Comparison of ENCODE assay signal across 19 mouse cellular contexts in genomic region chr5:3462897-3463757, GRCm38 (mm10).
DNase-seq lines count a peak whose midpoint lies in the region; ATAC-seq and TF ChIP-seq lines count a peak whose summit lies in the region.
"Had no signal": no experiment of that assay in that cellular context is flagged by ENCODE, and none has a peak within 500 bp of the region (broad histone marks: within the 10 kb centered on the region; RNA-seq: fewer than 3 reads in every experiment).

No protein-coding gene starts in this region.

- H3K4me1 ChIP-seq in kidney, adult 2 months (ENCODE audit: control insufficient read depth, insufficient read depth, low read length) = no peaks in the 10 kb centered on the region
- H3K4me1 ChIP-seq in limb, embryonic 10.5 days = peaks cover 47% of the 10 kb centered on the region
- H3K4me1 ChIP-seq in hindbrain, postnatal 0 days (ENCODE audit: insufficient read depth, low read length) = no peaks in the 10 kb centered on the region
- peaks cover 8% of the 10 kb centered on the region for H3K4me1 ChIP-seq in thymus, adult 2 months (replicated peaks; ENCODE audit: control insufficient read depth, insufficient read depth, low read length)
- H3K4me1 ChIP-seq: hindbrain, embryonic 12.5 days; neural tube, embryonic 13.5 days had no signal

- H3K9ac ChIP-seq in hindbrain, postnatal 0 days (replicated peaks; ENCODE audit: low read length) = no peak overlapping the region
- H3K9ac ChIP-seq: heart, embryonic 13.5 days; hindbrain, embryonic 12.5 days; neural tube, embryonic 13.5 days had no signal

- H3K4me2 ChIP-seq in hindbrain, postnatal 0 days (ENCODE audit: low read depth, low read length) = no peak overlapping the region
- H3K4me2 ChIP-seq: heart, embryonic 13.5 days; hindbrain, embryonic 12.5 days; neural tube, embryonic 13.5 days had no signal

- H3K36me3 ChIP-seq in kidney, adult 2 months (ENCODE audit: control insufficient read depth, insufficient read depth, low read length) = no peaks in the 10 kb centered on the region
- peaks cover 6% of the 10 kb centered on the region; the same call in 1 of the 2 replicates for H3K36me3 ChIP-seq in limb, embryonic 10.5 days
- H3K36me3 ChIP-seq in hindbrain, postnatal 0 days (ENCODE audit: insufficient read depth, low read length) = no peaks in the 10 kb centered on the region
- H3K36me3 ChIP-seq in thymus, adult 2 months (ENCODE audit: control insufficient read depth, insufficient read depth, low read length) = no peaks in the 10 kb centered on the region
- H3K36me3 ChIP-seq: heart, embryonic 13.5 days; hindbrain, embryonic 12.5 days; neural tube, embryonic 13.5 days had no signal

- no peaks in the 10 kb centered on the region for H3K9me3 ChIP-seq in limb, embryonic 10.5 days (replicated peaks)
- H3K9me3 ChIP-seq in hindbrain, postnatal 0 days (ENCODE audit: low read length) = no peaks in the 10 kb centered on the region
- H3K9me3 ChIP-seq: heart, embryonic 13.5 days; hindbrain, embryonic 12.5 days; neural tube, embryonic 13.5 days had no signal

- TF ChIP-seq CTCF in kidney, adult 2 months (conservative IDR thresholded peaks at IDR 0.05; ENCODE audit: insufficient read depth, insufficient read length, low read depth, low read length) = no peak
- TF ChIP-seq CTCF in hindbrain, postnatal 0 days (IDR thresholded peaks at IDR 0.05; ENCODE audit: low read depth) = no peak
- TF ChIP-seq CTCF in thymus, adult 2 months (IDR thresholded peaks at IDR 0.05; ENCODE audit: borderline replicate concordance, control insufficient read depth, extremely low read depth, insufficient read depth, low read length, poor library complexity) = no peak

- peak; percentile 23 for DNase-seq in kidney, adult 2 months
- no peak for DNase-seq in kidney, adult 11 months
- DNase-seq in induced T-regulatory cell, adult 2 months (ENCODE audit: low read depth) = peak; percentile 66
- peak; percentile 46 for DNase-seq in limb, embryonic 10.5 days (ENCODE audit: low spot score)
- DNase-seq in hindbrain, postnatal 0 days (ENCODE audit: low spot score) = no peak
- no peak for DNase-seq in thymus, adult 2 months
- DNase-seq in frontal cortex, adult 2 months (ENCODE audit: extremely low spot score in 1 of 2, low spot score in 1 of 2) = no peak
- DNase-seq: adrenal gland, postnatal 25 days; cerebellum, postnatal 25 days; gastrocnemius, postnatal 14 days; lung, postnatal 14 days; retina, postnatal 1 day; thymus, postnatal 4 days had no signal

- no peak overlapping the region for H3K4me3 ChIP-seq in kidney, adult 2 months (ENCODE audit: insufficient read depth, low read depth, low read length)
- no peak overlapping the region for H3K4me3 ChIP-seq in limb, embryonic 10.5 days
- no peak overlapping the region for H3K4me3 ChIP-seq in hindbrain, postnatal 0 days (ENCODE audit: low read length)
- H3K4me3 ChIP-seq in thymus, adult 2 months (ENCODE audit: control insufficient read depth, insufficient read depth, low read length) = no peak overlapping the region
- H3K4me3 ChIP-seq: heart, embryonic 13.5 days; hindbrain, embryonic 12.5 days; left cerebral cortex, adult 2 months; neural tube, embryonic 13.5 days had no signal

- H3K27ac ChIP-seq in kidney, adult 2 months (ENCODE audit: insufficient read depth, low read depth, low read length) = no peak overlapping the region
- H3K27ac ChIP-seq in limb, embryonic 10.5 days = peak overlapping the region; percentile 51; the same call in 1 of the 2 replicates
- H3K27ac ChIP-seq in hindbrain, postnatal 0 days = no peak overlapping the region
- no peak overlapping the region for H3K27ac ChIP-seq in thymus, adult 2 months (ENCODE audit: control insufficient read depth, insufficient read depth, low read length)
- H3K27ac ChIP-seq: hindbrain, embryonic 12.5 days; left cerebral cortex, adult 2 months; neural tube, embryonic 13.5 days had no signal

- H3K27me3 ChIP-seq in kidney, adult 2 months (replicated peaks; ENCODE audit: control insufficient read depth, insufficient read depth, low read length) = no peaks in the 10 kb centered on the region
- H3K27me3 ChIP-seq in limb, embryonic 10.5 days (ENCODE audit: low read depth, poor library complexity, severe bottlenecking) = no peaks in the 10 kb centered on the region
- H3K27me3 ChIP-seq in hindbrain, postnatal 0 days (ENCODE audit: insufficient read depth, low read length) = no peaks in the 10 kb centered on the region
- no peaks in the 10 kb centered on the region for H3K27me3 ChIP-seq in thymus, adult 2 months (ENCODE audit: control insufficient read depth, insufficient read depth, low read length)
- H3K27me3 ChIP-seq: heart, embryonic 13.5 days; hindbrain, embryonic 12.5 days; neural tube, embryonic 13.5 days had no signal

- 63% methylated on average over 11 of the region's 11 CpGs for WGBS in kidney, adult 2 months
- 65% methylated on average over 11 of the region's 11 CpGs for WGBS in limb, embryonic 10.5 days
- 88% methylated on average over 11 of the region's 11 CpGs for WGBS in hindbrain, postnatal 0 days
- 83% methylated on average over 11 of the region's 11 CpGs for WGBS in thymus, adult 2 months

- peak; percentile 40 for ATAC-seq in CD4-positive, CD25-positive, alpha-beta regulatory T cell, adult 4 months
- ATAC-seq in hindbrain, postnatal 0 days = no peak
- ATAC-seq: forebrain, embryonic 14.5 days had no signal

- TF ChIP-seq POLR2A in kidney, adult 2 months (IDR thresholded peaks at IDR 0.05; ENCODE audit: low read depth, low read length) = no peak
- no peak for TF ChIP-seq POLR2A in thymus, adult 2 months (IDR thresholded peaks at IDR 0.05; ENCODE audit: control insufficient read depth, extremely low read depth, insufficient read depth, low read length, poor library complexity)

Comparison
In these comparisons a context has a peak if more than half of its experiments do, and no peak if none do; other contexts are left out.
1. DNase-seq: peak in kidney, adult 2 months (single experiment), induced T-regulatory cell, adult 2 months (single experiment) and limb, embryonic 10.5 days (single experiment); none in kidney, adult 11 months (single experiment), hindbrain, postnatal 0 days (single experiment), thymus, adult 2 months (single experiment) and frontal cortex, adult 2 months (0 of 2).